Mouse (Mus musculus): Measurements from ENCODE around the gene St8sia1.

Gene St8sia1

DNA sequence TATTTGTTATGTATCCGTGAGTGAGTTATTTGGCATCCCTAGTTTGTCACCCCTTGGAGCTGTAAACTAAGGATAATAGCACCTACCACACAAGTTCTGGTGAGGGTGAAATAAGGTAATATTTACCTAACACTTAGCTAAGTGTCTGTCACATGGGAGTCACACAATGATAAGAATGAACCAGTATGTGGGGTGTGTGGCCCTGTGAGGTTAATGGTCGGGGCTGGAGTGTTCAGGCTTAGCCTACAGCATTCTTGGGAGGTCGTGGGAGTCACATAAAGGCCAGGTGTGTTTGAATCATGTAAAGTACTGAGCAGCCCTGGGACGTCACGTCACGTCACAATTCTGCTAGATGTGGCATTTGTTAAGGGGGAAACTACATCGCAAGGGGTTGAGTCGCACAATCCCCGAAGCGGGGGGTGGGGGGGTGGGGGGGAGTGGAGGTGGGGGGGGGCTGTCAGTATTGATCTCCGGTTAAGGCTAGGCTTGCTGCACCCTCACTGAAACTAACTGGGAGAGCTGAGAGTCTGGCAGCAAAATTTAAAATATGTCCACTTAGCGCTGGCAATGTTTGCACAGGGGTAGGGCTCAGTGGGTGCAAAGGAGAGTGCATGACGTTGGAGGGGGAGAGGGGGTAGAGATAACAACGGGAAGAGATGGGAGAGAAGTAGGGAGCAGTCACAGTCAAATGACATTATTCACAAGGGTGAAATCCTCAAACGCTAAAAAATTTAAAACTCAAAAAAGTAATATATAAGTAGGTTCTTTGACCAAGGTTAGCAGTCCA lies 168.4 kb downstream of the St8sia1 start:
- in situ Hi-C loops (cut with MboI, MseI), result loop anchor here (25.0 kb wide), 1 partner anchor 166 kb away; the partner anchor contains the start of gene St8sia1

DNA sequence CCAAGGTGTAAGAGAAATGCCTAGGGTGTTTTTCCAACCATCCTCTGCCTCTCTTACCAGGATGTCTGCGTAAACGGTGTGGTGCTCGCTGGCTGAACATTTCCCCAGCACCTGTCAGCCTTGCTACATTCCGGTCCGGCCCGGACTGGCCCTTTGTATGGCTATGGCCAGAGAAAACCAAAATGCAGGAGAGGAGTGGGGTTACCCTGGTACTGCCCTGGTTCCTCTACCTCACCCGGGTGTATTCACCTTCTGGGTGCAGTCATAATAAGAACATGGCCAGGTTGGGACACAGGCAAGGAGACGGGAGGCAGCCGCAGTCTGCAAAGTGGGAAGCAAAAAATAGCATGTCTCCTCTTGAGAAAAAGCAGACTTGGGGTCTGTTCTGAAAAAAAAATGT lies 169.2 kb downstream of the St8sia1 start:
- in situ Hi-C loops (cut with MboI, MseI), result loop anchor here (25.0 kb wide), 1 partner anchor 167 kb away; the partner anchor contains the start of gene St8sia1

DNA sequence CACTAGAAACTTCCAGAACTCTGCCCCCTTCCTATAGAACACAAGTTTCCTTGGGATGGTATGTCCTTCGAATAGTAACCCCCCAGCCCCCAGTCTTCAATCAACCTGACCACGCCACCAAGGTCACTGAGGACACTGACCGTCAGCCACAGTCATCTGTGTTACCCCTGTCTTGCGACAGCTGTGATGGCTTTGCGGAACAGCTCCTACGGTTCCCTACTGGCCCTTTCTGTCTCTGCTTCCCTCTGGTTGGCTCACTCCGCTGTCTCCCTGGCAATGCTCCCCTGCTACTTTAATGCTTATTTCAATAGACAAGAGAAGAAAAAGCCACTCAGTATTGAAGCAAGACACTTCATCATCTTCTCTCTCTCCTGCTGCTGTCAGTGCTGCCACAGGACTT lies 170.8 kb downstream of the St8sia1 start:
- in situ Hi-C loops (cut with MboI, MseI), result loop anchor here (25.0 kb wide), 1 partner anchor 169 kb away; the partner anchor contains the start of gene St8sia1

DNA sequence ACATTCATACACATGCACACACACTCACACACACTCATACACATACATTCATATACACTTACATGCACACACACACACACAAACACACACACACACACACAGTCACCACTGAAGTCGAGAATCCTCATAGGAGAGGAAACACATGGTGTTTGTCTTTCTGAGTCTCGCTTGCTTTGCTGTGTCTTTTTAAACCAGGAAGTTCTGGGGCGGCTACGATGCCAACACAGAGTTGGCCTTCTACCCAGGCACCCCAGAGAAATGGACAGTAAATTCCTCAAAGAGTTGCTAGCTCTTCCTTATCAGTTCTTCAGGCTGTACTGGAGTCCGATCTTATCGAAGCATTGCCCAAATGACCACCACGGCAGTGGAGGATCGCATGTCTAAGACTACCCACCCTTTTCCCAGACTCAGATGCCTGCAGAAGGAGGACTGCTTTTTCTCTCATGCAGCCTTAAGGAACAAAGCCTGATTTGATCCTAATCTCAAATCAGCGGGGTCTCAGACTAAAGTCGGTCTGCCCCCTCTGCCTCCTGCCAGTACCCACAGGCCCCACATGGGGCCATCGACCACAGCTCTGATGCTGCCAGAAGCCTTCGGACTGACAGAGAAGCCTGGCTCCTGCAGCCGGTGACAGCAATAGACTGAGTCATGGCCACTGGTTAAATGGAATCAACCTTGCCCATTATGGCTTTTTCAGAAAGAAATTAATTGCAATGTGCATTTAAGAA lies 171.8 kb downstream of the St8sia1 start:
- in situ Hi-C loops (cut with MboI, MseI), result loop anchor here (25.0 kb wide), 1 partner anchor 170 kb away; the partner anchor contains the start of gene St8sia1

DNA sequence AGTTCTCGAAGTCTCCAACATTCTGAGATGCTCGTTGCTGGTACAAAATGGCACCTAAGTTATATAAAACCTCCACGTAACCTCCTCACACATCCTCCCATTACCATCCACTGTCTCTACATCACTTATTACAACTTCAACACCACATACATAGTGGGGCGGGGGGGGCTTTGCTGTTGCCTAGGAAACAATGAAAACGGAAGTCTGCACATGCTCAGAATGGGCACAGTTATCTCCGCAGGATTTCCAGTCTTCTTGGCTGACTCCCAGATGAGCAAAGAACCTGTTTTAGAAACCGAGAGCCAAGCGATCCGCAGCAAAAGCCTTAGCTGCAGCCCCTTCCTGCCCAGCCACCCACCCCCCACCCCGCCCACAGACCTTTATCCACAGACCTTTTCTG lies 174.5 kb downstream of the St8sia1 start:
- in situ Hi-C loops (cut with MboI, MseI), result loop anchor here (25.0 kb wide), 1 partner anchor 173 kb away; the partner anchor contains the start of gene St8sia1

DNA sequence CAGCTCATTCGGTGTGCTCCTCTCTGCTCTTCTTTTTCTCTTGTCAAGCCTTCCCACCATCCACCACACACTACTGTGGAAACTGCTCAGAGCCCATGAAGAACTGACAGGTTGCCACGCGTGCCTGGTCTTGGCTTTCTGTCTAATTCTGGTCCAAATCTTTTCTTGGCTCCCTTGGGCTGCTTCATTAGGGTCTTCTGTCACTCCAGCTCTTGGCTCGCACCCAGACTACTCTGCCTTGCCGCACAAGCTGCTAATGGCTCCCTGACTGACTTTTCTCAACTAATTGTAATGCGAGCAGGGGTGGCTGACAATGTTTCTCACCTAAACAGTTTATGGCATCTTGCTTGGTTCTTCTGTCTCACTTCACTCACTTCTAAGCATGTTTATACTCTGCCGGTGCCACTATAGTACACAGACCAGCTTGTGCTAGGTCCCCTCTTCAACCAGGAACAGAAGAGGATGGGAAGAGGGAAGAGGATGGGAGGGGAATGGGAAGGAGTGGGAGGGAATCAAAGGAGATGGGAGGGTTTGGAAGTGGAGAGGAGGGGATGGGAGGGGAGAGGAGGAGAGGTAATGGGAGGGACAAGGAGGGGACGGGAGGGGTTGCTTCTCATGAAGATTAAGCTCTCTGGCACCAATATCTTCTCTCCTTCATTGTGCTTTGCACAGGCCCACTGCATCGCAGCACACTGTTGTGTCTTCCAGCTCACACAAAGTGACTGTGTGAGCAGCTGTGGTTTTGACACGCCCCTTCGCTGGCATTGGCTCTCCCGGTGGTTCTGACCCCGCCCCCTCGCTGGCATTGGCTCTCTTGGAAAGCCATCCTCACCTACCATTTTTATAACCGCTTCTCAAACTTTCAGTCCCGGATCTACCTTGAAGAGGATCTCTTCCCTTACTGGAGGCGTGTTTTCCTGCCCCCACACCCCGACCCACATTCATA lies 175.9 kb downstream of the St8sia1 start:
- in situ Hi-C loops (cut with MboI, MseI), result loop anchor here (25.0 kb wide), 1 partner anchor 174 kb away; the partner anchor contains the start of gene St8sia1

DNA sequence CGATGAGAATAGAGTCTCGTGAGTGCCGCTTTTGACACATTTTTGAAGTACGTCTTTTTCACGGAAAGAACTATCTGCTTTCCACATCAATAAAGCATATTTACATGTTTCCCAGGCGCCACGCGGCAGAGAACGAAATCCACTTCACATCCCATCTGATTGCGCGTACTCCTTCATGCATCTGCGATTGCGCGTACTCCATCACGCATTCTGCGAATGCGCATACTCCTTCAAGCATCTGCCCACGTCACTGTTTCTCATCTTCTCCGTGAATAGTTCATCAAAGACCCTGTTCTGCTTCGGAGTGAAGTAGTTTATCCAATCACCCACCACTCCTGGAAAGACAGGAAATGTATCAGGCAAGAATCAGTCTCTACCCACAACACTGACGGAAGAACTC lies 178.1 kb downstream of the St8sia1 start:
- in situ Hi-C loops (cut with MboI, MseI), result loop anchor here (25.0 kb wide), 1 partner anchor 176 kb away; the partner anchor contains the start of gene St8sia1

DNA sequence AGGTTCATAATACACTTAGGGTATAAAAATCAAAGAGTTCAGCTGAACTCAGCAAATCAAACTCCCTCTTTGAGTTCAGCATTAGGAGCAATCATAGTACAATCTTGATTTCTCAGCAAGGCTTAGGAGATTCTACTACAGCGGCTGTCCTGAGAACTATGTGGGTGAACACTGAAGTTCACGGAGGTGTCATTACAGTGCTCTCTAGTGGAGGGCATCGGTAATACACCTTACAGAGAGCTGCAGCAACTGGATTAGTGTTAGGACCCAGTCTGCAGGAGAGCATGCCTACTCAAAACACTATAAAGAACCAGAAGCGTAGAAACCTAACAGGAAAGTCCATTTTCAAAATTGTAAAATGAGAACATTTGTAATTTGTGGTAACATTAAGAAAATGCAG lies 178.9 kb downstream of the St8sia1 start:
- in situ Hi-C loops (cut with MboI, MseI), result loop anchor here (25.0 kb wide), 1 partner anchor 177 kb away; the partner anchor contains the start of gene St8sia1

DNA sequence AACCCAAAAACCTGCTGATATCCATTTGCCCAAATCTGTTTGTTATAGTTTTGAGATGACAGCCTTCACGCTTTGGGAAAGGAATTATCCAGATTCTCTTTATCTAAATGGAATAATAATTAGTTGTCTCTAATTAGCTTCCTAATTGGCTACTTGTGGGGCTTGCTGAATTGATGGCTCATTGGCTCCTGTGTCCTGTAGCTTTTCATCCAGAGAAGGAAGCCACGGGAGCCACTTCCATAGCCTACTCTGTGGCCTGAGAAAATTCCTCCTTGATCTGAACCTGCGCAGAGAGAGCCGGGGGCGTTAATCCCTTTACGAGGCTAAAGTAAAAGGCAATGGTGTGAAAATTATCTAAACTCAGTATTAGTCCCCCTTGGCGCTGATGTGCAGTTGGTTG lies 183.0 kb downstream of the St8sia1 start:
- in situ Hi-C loops (cut with MboI, MseI), result loop anchor here (25.0 kb wide), 1 partner anchor 181 kb away; the partner anchor contains the start of gene St8sia1

DNA sequence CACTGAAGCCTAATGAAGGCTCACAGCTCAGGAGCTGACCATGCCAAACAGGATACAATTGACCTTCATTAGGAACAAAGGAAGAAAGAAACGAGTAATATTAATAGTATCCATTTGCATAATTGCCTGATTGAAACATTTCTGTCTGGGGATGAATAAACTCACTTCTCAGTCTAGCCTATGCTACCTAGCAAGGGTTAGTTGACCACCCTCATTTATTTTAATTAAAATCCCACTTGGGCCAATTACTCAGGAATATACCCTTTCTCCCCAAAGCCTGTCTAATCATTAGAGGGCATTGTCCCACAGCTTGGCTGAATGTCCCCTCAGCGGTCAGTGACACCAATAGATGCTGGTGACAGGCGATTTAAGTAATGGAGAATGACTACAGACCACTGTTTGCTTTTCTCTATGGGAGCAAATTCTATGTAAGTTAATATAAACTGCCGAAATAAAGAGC lies 183.6 kb downstream of the St8sia1 start:
- in situ Hi-C loops (cut with MboI, MseI), result loop anchor here (25.0 kb wide), 1 partner anchor 182 kb away; the partner anchor contains the start of gene St8sia1

DNA sequence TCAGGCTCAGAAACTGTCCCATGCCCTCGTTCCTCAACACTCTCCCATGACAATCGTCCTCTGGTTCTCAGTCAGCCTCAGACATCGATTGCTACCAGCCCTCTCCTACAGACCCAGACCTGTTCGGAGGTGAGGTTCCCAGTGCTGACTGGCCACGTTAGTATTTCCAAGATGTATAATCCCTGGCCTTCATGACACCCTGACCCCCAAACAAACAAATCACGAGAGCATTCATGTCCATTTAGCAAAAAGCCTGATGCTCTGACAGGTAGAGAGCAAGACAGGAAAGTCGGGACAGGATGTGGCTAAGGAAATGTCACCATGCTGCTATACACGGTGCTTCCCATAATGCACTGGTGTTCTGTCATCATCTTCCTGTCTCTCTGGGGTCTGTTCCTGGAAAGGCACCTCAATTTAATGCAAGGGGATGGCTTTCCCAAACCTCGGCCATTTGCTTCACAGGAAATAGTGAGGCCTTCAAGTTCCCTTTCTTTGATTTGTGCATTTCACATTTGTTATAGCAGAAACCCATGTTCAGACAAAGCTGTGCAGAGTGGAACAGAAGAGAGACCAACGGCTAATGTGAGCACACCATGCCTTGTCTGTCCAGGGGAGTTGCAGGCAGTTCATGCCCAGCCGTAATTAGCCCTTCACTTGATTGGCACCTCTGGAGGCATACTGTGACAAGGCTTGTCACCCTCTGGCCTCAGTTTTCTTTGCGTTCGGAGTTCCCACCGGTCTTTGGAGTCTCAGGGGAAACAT lies 184.3 kb downstream of the St8sia1 start:
- in situ Hi-C loops (cut with MboI, MseI), result loop anchor here (10.0 to 25.0 kb wide), 2 partner anchors 182 to 405 kb away; partner anchors contain the start of gene St8sia1

DNA sequence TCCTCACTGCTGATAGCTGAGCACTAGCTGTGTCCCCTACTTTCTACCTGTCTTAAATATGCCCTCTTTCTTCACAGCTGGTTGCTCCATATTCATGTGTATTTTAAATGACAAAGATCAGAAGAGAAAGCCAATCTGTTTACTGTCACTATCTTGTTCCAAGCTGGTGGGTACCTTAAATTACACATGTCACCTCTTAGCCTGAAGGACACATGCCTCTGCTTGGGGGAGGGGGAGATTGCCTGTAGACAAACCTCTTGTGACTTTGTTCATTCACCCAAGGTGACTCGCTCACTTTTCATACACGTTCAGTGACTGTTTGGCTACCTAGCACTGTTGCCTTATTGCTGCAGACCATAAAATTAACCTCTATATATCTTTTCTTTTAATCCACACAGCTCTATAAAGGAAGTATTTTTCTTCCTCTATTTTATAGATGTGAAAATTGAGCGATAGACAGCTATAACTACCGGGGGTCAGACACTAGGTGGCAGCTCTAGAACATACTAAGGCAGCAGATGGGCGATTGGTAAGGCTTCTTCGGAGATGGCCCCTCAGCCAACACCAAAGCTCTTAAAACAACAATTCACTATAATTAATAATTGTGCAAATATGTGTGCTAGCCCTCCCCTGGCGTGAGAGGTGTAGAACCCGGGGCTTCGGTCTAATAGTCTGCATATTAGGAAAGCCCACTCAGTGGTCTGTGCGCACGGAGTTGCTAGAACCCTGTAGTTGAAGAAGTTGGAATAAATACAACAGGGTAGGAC lies 185.0 kb downstream of the St8sia1 start:
- in situ Hi-C loops (cut with MboI, MseI), result loop anchor here (10.0 to 25.0 kb wide), 2 partner anchors 183 to 406 kb away; partner anchors contain the start of gene St8sia1

DNA sequence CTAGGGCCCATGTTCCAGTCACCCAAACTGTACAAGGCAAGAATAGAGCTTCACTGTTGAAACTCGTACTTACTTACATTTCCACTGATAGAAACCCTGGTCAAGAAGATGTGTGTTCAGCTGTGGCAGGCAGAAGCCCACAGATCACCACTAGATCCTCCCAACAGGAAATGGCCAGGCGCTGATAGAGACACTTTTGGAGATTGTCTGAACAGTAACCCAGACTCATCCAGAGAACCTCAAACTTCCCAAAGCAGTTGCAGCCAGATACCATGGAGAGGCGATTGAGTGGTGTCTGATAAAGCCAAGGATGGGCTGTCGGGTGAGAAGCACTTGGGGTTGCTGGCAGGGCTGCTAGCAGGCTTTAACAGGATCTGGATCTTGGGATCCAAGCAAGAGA lies 187.3 kb downstream of the St8sia1 start:
- in situ Hi-C loops (cut with MboI, MseI), result loop anchor here (10.0 to 25.0 kb wide), 2 partner anchors 185 to 408 kb away; partner anchors contain the start of gene St8sia1

DNA sequence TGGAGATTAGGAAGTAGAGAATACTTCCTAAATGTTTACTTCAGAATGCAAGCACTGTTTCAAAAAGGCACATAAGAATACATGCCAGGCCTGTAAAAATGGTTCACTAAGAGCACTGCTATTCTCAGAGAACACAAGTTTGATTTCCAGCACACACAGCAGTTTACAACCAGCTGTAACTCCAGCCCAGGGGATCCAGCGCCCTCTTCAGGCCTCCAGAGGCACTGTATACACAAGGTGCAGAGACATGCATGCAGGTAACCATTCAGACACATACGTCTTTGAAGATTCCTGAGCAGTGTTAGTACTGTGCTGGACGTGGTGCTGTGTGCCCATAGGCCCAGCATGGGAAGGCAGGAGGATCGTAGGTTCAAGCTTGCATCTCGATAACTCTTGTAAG lies 190.7 kb downstream of the St8sia1 start:
- in situ Hi-C loops (cut with MboI, MseI), result loop anchor here (10.0 kb wide), 1 partner anchor 411 kb away; no protein-coding TSS in a partner anchor

DNA sequence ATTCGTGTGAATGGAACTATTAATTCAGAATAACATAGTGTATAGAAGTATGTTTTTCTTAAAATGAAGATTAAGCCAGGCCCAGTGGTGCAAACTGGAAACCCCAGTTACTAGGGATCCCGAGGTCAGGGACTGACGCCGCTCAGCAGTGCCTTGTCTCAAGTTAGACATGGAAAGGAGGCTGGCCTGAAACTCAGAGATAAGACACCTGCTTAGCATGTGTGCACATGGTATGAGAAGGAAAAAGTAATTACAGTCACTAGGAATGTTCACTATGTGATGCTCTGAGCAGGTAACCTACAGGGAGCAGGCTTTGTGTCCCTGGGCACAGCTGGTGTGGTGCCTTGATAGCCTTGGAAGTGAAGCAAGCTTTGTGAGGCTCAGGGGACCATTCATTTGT lies 192.6 kb downstream of the St8sia1 start:
- in situ Hi-C loops (cut with MboI, MseI), result loop anchor here (10.0 kb wide), 1 partner anchor 413 kb away; no protein-coding TSS in a partner anchor

Measured in T-helper 2 cell (primary cell).